Mouse (Mus musculus) olfactory bulb, adult 2 months (tissue): ENCODE data around the gene Mrpl27. TPM values are rescaled to one million over a fixed set of nuclear protein-coding genes. Genes with fewer than 3 reads are reported as not detected.

Source experiments
- H3K27ac ChIP-seq: fragments of 200-500 bp; 2 replicates; pipeline ENCODE4 v1.5.1; 2012; ENCODE audit warnings: low read depth, low read length; ENCODE audit not compliant: insufficient read depth
- H3K4me1 ChIP-seq: fragments of 200-500 bp; 2 replicates; pipeline ENCODE4 v1.6.1; 2012; ENCODE audit warnings: low read length; ENCODE audit not compliant: control insufficient read depth, insufficient read depth
- H3K4me3 ChIP-seq: fragments of 200-500 bp; 2 replicates; pipeline ENCODE4 v1.5.1; 2012; ENCODE audit warnings: mild to moderate bottlenecking, low read depth, low read length, moderate library complexity; ENCODE audit not compliant: insufficient read depth
- CTCF ChIP-seq: fragments of 200-500 bp; IDR thresholded peaks from 2 replicates; pipeline ENCODE4 v1.5.1; 2012; ENCODE audit warnings: low read depth, mild to moderate bottlenecking, low read length, moderate library complexity; ENCODE audit not compliant: insufficient read depth
- POLR2A ChIP-seq: fragments of 200-500 bp; IDR thresholded peaks from 2 replicates; pipeline ENCODE4 v1.6.1; 2012; ENCODE audit warnings: mild to moderate bottlenecking, low read depth, low read length, moderate library complexity; ENCODE audit not compliant: insufficient read depth
- whole genome bisulfite sequencing: fragments of 180-500 bp; shearing (Covaris S2); methylation state at CpG from one replicate; pipeline ENCODE4 v1.1.7; 2018; 5-methylcytosine and 5-hydroxymethylcytosine counted together
- polyA plus RNA-seq: library from polyadenylated mRNA; stranded (reverse); fragments of >200 nt; gene quantifications from 2 replicates; pipeline ENCODE4 v1.2.4, GENCODE M21; 2012; ENCODE audit warnings: low replicate concordance; ENCODE audit not compliant: missing spikeins, insufficient read depth, insufficient read length

Mrpl27 gene
- polyA plus RNA-seq, 1 experiment: not detected

GRCm38 (mm10) chr11:94702216-94702610, 48.6 kb downstream of the Mrpl27 start:
- 70% methylated on average over 3 of the region's 3 CpGs for WGBS
- Histone ChIP-seq H3K4me1 (peaks cover 4% of the 10 kb centered on the region; the same call in 1 of the 2 replicates), H3K27ac (no peak overlapping the region), H3K4me3 (no peak overlapping the region)
- TF ChIP-seq POLR2A: no peak
- no peak for TF ChIP-seq CTCF

GRCm38 (mm10) chr11:94704020-94704419, 50.5 kb downstream of the Mrpl27 start:
- Histone ChIP-seq H3K4me1 (no peaks in the 10 kb centered on the region), H3K4me3 (no peak overlapping the region), H3K27ac (no peak overlapping the region)
- TF ChIP-seq CTCF: no peak
- no peak for TF ChIP-seq POLR2A
- 42% methylated on average over 7 of the region's 7 CpGs for WGBS

- Histone ChIP-seq H3K4me1 (no peaks in the 10 kb centered on the region), H3K4me3 (no peak within 1 kb of the TSS), H3K27ac (no peak within 1 kb of the TSS)
- no peak for TF ChIP-seq POLR2A
- no peak for TF ChIP-seq CTCF
- WGBS: 81% methylated on average over 5 of the region's 5 CpGs
Observed at GRCm38 (mm10) chr11:94704472-94704871, 50.9 kb downstream of the Mrpl27 start, which contains the start of gene Gm11541. TSS of gene Gm11541 (minus strand) at chr11:94704499.

Other genes with a start within 250 kb of the Mrpl27 start
- gene Cacna1g, start 179.6 kb upstream of the Mrpl27 start, polyA plus RNA-seq: 54.5 TPM in 1 of 2 replicates, not detected in the other
- gene Spata20, start 167.6 kb upstream of the Mrpl27 start, polyA plus RNA-seq: not detected in 2 replicates
- not detected in 2 replicates for gene Epn3, start 153.8 kb upstream of the Mrpl27 start, polyA plus RNA-seq
- gene Mycbpap, start 132.0 kb upstream of the Mrpl27 start, polyA plus RNA-seq: not detected in 2 replicates
- not detected in 2 replicates for gene Rsad1, start 104.5 kb upstream of the Mrpl27 start, polyA plus RNA-seq
- not detected in 2 replicates for gene Chad, start 88.7 kb upstream of the Mrpl27 start, polyA plus RNA-seq
- not detected in 2 replicates for gene Acsf2, start 51.9 kb upstream of the Mrpl27 start, polyA plus RNA-seq
- gene Lrrc59, start 24.0 kb upstream of the Mrpl27 start, polyA plus RNA-seq: not detected in 2 replicates
- not detected in 2 replicates for gene Eme1, start 197 bp downstream of the Mrpl27 start, polyA plus RNA-seq
- gene Xylt2, start 23.7 kb downstream of the Mrpl27 start, polyA plus RNA-seq: not detected in 2 replicates
- not detected in 2 replicates for gene Gm11541, start 50.7 kb downstream of the Mrpl27 start, polyA plus RNA-seq
- gene Cdc34b, start 88.0 kb downstream of the Mrpl27 start, polyA plus RNA-seq: not detected in 2 replicates
- gene Tmem92, start 128.9 kb downstream of the Mrpl27 start, polyA plus RNA-seq: not detected in 2 replicates